Mouse (Mus musculus): ENCODE data around the gene Olfr191. TPM values are rescaled to one million over a fixed set of nuclear protein-coding genes. Genes with fewer than 3 reads are reported as not detected.
"Not testable (repeated sequence)": the region's sequence is repeated elsewhere in the genome, so short reads cannot be mapped to it uniquely, and the experiment has no call there.

Olfr191 gene
- polyA plus RNA-seq, 1 experiment = not detected

DNA sequence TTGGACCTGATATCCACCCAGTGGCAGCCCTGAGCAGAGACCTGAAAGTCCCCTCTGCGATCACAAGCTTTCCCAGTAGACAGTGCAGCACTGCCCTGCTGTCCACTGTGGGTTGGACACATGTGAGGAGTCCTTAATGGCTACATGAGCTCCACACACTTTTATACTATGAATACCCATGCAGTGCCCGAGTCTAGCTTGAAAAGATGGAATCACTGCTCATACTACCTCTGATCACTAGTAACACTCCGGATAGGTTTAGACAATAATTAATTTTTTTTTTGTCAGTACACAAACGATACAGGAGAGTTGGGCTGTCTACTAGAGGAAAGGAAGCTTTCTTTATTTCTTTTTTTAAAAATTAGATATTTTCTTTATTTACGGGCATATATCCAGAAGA lies 11.7 kb downstream of the Olfr191 start, which contains the start of gene Olfr190:
Gene Olfr190, minus strand, starts transcription at position 101 of the 400 bp plus-strand sequence.
- Histone ChIP-seq H3K36me3 (ENCODE audit: control insufficient read depth, insufficient read depth) (no peaks in the 10 kb centered on the region), H3K4me3 (no peak within 1 kb of the TSS), H3K4me2 (ENCODE audit: low read depth) (no peak within 1 kb of the TSS), H3K27me3 (ENCODE audit: control insufficient read depth, insufficient read depth, insufficient read length) (no peaks in the 10 kb centered on the region), H3K79me2 (ENCODE audit: control insufficient read depth, insufficient read depth) (no peaks in the 10 kb centered on the region), H3ac (ENCODE audit: control insufficient read depth, insufficient read length) (no peak within 1 kb of the TSS)
- TF ChIP-seq MYOG (IDR thresholded peaks at IDR 0.05; ENCODE audit: control insufficient read depth in 1 of 3, insufficient read depth in 1 of 3, insufficient read length in 2 of 3, low read depth in 2 of 3) = no peak

DNA sequence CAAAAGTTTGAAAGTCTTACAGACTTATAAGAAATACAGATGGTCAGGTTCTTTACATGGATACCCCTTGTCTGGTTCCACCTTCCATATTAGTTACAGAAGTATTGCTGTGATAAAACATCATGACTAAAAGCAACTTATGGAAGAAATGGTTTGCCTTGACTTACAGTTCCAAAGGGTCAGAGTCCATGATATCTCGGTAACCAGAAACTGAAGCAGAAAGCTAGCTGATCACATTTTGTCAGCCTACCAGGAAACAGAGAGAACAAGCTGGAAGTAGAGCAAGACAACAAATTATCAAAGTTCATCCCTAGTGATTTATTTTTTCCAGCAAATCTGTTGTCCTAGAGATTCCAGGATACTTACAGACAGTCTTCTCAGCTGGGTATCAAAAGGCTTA lies 16.1 kb downstream of the Olfr191 start:
- TF ChIP-seq MYOD1 (IDR thresholded peaks at IDR 0.05; ENCODE audit: control insufficient read depth in 1 of 3, insufficient read length in 2 of 3, low read depth in 2 of 3) (no peak), TCF12 (IDR thresholded peaks at IDR 0.05; ENCODE audit: insufficient read depth, poor library complexity, severe bottlenecking) (no peak)
- Histone ChIP-seq H3ac (ENCODE audit: control insufficient read depth, insufficient read length) (no peak overlapping the region), H3K27me3 (ENCODE audit: control insufficient read depth, insufficient read depth, insufficient read length) (no peaks in the 10 kb centered on the region)

DNA sequence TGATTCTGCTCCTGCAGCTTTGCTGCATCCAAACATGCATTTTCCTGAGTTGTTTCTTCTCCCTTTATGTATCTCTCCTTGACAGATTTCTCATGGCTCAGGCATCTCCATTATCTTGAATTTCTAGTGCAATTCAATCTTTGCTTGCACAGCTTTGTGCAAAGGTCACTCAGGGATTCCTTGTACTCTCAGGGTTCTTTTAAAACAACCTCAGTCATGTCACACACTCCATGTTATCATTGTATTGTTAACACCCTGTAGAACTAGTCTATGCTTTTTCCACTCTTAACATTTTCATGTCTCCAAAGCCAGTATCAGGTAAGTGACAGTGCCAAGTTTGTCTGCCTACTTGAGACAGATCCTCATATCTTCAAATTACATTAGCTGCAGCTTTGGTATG lies 17.9 kb downstream of the Olfr191 start:
- H3K36me3 ChIP-seq (ENCODE audit: control insufficient read depth, insufficient read depth) = no peaks in the 10 kb centered on the region
- no peaks in the 10 kb centered on the region for H3K27me3 ChIP-seq (ENCODE audit: control insufficient read depth, insufficient read depth, insufficient read length)
- H3ac ChIP-seq (ENCODE audit: control insufficient read depth, insufficient read length) = no peak overlapping the region
- no peak overlapping the region for H3K4me3 ChIP-seq
- no peaks in the 10 kb centered on the region for H3K79me2 ChIP-seq (ENCODE audit: control insufficient read depth, insufficient read depth)
- no peak for TF ChIP-seq TCF3 (IDR thresholded peaks at IDR 0.05; ENCODE audit: insufficient read length, low read depth)
- no peak for TF ChIP-seq POLR2A (IDR thresholded peaks at IDR 0.05; ENCODE audit: insufficient read length, low read depth)
- TF ChIP-seq CEBPB (IDR thresholded peaks at IDR 0.05; ENCODE audit: insufficient read depth, poor library complexity, severe bottlenecking) = no peak
- no peak for TF ChIP-seq MYOD1 (IDR thresholded peaks at IDR 0.05; ENCODE audit: control insufficient read depth in 1 of 3, insufficient read length in 2 of 3, low read depth in 2 of 3)
- no peak for TF ChIP-seq REST (IDR thresholded peaks at IDR 0.05; ENCODE audit: insufficient read depth, insufficient read length)
- no peak for TF ChIP-seq USF1 (IDR thresholded peaks at IDR 0.05; ENCODE audit: low read depth)
- no peak for TF ChIP-seq POLR2AphosphoS2 (IDR thresholded peaks at IDR 0.05; ENCODE audit: insufficient read length, low read depth)
- no peak for TF ChIP-seq TCF12 (IDR thresholded peaks at IDR 0.05; ENCODE audit: insufficient read depth, poor library complexity, severe bottlenecking)
- no peak for TF ChIP-seq E2F4 (IDR thresholded peaks at IDR 0.05; ENCODE audit: insufficient read depth)
- no peak for TF ChIP-seq MAX (IDR thresholded peaks at IDR 0.05; ENCODE audit: low read depth)
- no peak for TF ChIP-seq SRF (IDR thresholded peaks at IDR 0.05; ENCODE audit: control insufficient read depth, insufficient read length, low read depth)
- TF ChIP-seq MYOG (IDR thresholded peaks at IDR 0.05; ENCODE audit: control insufficient read depth in 1 of 3, insufficient read depth in 1 of 3, insufficient read length in 2 of 3, low read depth in 2 of 3) = no peak
- no peak overlapping the region for H3K4me2 ChIP-seq (ENCODE audit: low read depth)

More for the DNA sequence above, 16.1 kb downstream of the Olfr191 start:
- H3K4me3 ChIP-seq = no peak overlapping the region
- no peaks in the 10 kb centered on the region for H3K79me2 ChIP-seq (ENCODE audit: control insufficient read depth, insufficient read depth)
- no peak overlapping the region for H3K4me2 ChIP-seq (ENCODE audit: low read depth)
- H3K36me3 ChIP-seq (ENCODE audit: control insufficient read depth, insufficient read depth) = no peaks in the 10 kb centered on the region

DNA sequence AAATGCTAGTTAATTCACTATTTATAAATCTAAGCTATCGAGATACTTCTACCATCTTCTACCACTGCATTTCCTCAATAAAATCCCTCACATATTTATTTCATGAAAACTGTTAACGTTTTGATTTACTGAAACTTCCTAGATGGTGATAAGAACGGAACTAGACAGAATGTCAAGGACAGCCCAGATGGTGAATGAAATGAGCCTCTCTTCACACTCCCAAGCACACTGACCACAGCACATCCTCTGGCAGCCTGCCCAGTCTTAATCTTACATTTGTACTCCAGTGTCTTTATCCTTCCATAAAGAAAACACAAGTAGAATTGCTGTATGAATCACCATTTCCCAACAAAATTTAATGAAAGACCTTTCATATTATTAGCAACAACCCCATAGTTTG lies 27.2 kb downstream of the Olfr191 start:
- not testable (repeated sequence) for H3K79me2 ChIP-seq (ENCODE audit: control insufficient read depth, insufficient read depth); H3ac ChIP-seq (ENCODE audit: control insufficient read depth, insufficient read length)

DNA sequence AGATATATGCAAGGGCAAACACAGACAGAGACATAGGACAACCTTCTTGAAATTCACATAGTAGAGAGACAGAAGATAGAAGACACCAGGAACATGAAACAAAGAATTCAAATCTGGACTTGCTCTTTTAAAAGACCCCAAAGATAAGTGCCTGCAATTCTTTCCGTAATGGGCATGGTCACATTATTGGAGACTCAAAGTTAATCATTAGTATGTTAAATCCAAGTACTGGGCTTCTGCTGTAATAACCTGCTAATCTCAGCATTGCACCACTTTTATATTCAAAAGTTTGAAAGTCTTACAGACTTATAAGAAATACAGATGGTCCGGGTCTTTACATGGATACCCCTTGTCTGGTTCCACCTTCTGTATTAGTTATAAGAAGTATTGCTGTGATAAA lies 40.3 kb downstream of the Olfr191 start:
- not testable (repeated sequence) for H3K27me3 ChIP-seq (ENCODE audit: control insufficient read depth, insufficient read depth, insufficient read length); H3ac ChIP-seq (ENCODE audit: control insufficient read depth, insufficient read length); H3K4me2 ChIP-seq (ENCODE audit: low read depth); H3K4me3 ChIP-seq; H3K36me3 ChIP-seq (ENCODE audit: control insufficient read depth, insufficient read depth); H3K79me2 ChIP-seq (ENCODE audit: control insufficient read depth, insufficient read depth)

More for the DNA sequence above, 27.2 kb downstream of the Olfr191 start:
- not testable (repeated sequence) for H3K27me3 ChIP-seq (ENCODE audit: control insufficient read depth, insufficient read depth, insufficient read length); H3K4me2 ChIP-seq (ENCODE audit: low read depth); H3K4me3 ChIP-seq; H3K36me3 ChIP-seq (ENCODE audit: control insufficient read depth, insufficient read depth)

DNA sequence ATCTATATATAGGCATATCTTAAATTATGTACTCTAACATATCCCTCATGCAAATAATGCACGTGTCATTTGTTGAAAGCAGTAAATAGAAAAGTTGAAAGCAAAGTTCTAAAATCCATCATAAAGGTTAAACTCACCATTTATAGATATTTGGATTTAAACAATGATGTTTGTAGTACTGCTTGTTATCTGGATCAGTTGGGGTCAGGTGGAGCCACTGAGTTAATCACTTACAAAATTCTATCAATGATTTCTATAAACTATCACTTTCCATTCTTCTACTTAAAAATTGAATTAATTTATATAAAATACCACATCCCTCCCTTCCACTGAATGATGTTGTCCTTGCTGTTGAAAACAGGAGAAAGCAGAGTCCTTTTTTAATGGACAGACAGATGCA lies 40.8 kb downstream of the Olfr191 start:
- TF ChIP-seq REST (IDR thresholded peaks at IDR 0.05; ENCODE audit: insufficient read depth, insufficient read length) (no peak), SRF (IDR thresholded peaks at IDR 0.05; ENCODE audit: control insufficient read depth, insufficient read length, low read depth) (no peak), MAX (IDR thresholded peaks at IDR 0.05; ENCODE audit: low read depth) (no peak), MYOD1 (IDR thresholded peaks at IDR 0.05; ENCODE audit: control insufficient read depth in 1 of 3, insufficient read length in 2 of 3, low read depth in 2 of 3) (no peak)
- H3K4me2 ChIP-seq (ENCODE audit: low read depth) = no peak overlapping the region

More for the DNA sequence above, 40.8 kb downstream of the Olfr191 start:
- no peak overlapping the region for H3K4me3 ChIP-seq
- no peaks in the 10 kb centered on the region for H3K79me2 ChIP-seq (ENCODE audit: control insufficient read depth, insufficient read depth)
- H3K27me3 ChIP-seq (ENCODE audit: control insufficient read depth, insufficient read depth, insufficient read length) = no peaks in the 10 kb centered on the region
- H3ac ChIP-seq (ENCODE audit: control insufficient read depth, insufficient read length) = no peak overlapping the region
- no peaks in the 10 kb centered on the region for H3K36me3 ChIP-seq (ENCODE audit: control insufficient read depth, insufficient read depth)
